Mouse (Mus musculus): ENCODE results near the gene Myf6.

Gene Myf6

DNA sequence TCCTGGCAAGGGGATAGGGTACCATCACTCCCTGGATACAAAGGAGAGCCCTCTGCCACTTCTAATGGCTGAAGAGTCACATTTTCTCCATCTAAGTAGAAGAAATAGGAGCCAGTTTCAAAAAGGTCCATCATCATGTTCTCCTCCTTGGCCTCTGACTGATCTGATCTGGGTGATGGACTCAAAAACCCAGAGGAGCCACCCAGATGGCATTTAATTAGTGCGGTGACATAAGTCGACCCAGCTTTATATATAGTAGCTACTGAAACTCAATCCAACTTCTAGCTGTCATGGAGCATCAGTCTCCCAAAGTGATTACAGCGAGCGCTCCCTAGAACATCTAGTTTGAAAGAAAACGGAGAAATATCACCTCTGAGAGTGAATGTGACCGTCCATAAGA is at the start of gene Myf6:
Gene Myf6, minus strand, starts transcription at position 170 of the 400 bp plus-strand sequence.
- no peak for DNase-seq (ENCODE audit: low read depth in 2 of 2, low spot score in 2 of 2)

DNA sequence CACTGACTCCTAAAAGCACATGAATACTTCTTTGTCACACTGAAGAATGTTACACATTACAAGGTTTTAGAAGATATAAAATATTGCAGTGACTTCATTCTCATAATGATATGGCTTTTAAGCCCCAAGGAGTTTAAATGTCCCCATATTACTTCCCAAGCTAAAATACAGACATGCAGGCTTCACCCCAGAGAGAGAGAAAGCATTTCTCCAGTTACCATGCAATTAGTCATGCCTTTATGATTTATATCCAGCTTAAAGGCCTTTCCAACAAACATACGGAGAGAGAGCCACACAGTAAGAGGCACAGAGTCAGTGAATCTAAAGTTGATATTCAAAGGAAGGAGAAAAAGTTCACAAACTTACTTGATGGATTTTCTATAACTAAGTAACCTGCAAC is 48.5 kb upstream of the Myf6 start:
- no peak for DNase-seq (ENCODE audit: low read depth in 2 of 2, low spot score in 2 of 2)

DNA sequence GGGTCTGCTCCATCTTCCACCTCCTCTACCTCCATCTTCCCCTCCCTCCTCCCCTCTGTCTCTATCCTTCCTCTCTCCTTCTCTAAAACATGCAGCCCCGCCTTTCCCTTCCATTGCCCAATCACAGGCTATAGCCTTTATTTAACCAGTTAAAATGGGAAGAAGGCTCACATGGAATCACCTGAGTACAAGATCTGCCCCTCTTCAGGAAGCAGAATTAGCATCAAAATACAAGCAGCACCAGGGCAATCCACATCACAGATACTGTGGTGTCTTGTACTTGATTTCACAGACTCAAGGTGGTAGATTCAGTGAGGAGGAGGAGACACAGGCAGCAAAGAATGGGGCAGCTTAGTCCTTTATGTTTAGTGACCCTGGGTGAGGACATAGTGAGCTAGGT is 34.2 kb upstream of the Myf6 start:
- DNase-seq (ENCODE audit: low read depth in 2 of 2, low spot score in 2 of 2), result no peak

DNA sequence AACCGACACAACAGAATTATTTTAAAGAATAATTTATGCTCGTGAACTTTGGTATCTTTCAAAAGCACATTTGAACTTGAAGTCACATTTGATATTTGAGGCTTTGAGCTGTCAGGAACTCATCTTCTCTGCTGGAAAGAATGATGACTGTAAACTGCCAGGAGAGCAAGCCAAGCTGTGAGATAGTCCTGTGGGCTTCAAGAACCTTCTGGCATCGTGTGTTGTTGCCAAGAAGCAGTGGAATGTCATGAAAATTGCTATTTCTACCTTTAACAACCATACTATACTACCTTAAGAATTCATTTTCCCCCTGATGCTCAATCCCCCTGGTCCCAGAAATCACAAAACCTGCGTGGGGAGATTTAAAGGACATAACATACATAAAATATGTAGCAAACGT is 24.7 kb upstream of the Myf6 start:
- no peak for DNase-seq (ENCODE audit: low read depth in 2 of 2, low spot score in 2 of 2)

DNA sequence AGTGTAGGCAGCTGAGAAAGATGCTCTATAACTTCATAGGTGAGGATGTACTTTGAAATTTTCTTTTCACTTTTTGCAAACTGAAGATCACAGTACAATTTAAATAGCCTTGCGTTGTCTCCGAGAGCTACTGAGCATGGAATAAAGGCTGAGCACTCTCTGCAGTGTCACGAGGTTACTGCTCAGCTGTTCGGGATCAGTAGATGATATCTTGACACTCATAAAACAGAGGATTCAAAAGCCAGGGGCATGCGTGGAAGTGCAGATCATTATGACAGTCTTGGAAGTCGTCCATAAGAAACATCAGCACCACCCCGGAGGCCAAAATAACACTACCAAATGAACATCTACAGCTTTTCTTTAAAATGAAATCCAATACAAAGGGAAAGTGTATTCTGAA is 22.1 kb upstream of the Myf6 start:
- DNase-seq (ENCODE audit: low read depth in 2 of 2, low spot score in 2 of 2), result no peak

DNA sequence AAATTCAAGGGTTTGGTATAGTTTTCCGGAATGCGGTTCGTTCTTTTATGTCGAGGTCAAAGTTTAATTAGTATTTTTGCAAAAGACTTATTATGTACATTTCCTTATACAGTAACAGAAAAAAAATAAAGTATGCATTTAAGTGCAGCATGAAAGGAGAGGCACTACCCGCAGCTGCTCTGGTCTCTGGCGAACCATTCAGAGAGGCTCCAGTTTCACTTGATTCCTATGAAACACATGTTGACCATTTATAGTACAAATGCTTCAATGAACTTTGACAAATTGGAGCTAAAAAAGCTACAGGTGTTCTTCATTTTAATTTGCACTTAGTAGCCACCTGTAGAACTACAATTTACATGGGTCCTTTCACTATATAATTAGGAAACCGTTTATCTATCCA is 20.2 kb upstream of the Myf6 start:
- DNase-seq (ENCODE audit: low read depth in 2 of 2, low spot score in 2 of 2), result no peak

DNA sequence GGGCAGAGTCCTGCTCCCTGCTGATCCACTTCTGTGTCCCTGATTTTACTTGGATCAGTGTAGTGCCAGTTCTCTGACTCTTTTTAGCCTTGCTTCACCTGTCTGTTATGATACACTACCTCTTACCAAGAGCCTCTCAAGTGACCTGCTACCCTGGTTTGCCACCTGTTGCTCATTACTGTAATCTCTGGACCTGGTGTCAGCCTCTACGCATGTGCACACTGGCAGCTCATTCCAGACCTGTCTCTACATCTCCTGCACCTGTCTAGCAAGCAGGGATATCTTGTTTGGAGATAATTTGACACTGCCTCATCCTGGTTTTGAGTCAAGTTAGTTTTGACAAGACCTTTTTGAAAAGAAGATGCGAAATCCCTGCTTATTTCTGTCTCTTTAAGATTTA is 11.9 kb upstream of the Myf6 start:
- no peak for DNase-seq (ENCODE audit: low read depth in 2 of 2, low spot score in 2 of 2)

DNA sequence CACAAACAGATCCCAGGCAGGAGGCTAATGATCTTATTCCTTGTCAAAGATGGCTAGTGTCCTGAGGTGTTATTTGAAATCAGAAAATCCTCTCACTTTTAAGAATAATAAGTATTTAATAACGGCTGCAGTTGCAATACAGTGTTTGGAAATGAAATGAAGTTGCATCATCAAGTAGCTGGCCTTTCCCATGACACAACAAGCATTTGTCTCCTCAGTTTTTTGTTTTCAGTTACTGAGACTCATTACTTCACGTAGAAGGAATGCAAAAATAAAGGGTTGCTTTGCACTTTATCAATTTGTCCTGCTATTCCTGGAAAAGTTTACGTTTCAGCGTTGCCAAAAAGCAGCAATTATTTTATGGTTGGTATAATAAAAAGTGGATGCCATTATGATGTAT is 8.9 kb upstream of the Myf6 start:
- no peak for DNase-seq (ENCODE audit: low read depth in 2 of 2, low spot score in 2 of 2)

DNA sequence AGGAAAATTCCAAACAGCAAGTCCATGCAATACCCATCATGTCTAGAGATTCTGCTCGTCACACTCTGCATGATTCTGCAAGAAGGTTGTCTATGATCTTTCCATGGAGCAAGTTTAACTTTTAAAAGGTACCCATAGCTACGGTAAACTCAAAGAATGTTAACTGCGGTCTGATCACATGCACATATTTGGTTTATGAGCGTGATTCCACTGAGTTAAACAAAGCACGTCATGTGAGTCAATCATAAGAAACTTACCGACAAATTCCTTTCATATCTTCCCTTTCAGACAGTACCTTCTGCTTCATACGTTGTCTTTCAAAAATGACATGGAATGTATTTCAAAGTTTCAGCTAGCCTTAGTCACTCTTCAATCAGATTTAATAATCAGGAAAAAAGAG is 7.7 kb upstream of the Myf6 start:
- DNase-seq (ENCODE audit: low read depth in 2 of 2, low spot score in 2 of 2), result no peak

DNA sequence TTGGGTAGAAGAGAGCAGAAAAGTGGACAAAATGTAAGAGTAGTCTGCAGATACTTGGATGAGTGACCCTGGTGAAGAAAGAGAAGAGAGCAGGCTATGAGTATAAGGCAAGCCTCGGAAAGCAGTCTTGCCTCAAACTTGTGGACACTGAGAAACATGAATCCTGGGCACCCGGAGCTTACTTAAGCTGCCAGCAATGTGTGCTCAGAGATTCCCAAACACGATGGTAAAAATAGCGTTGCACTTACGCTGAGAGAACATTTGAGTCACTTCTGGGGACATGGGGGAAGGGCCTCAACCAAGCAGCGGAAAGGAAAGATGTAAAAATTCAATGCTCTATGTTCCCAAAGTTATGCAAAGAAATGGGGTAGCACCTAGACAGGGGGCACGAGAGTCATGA is 5.1 kb upstream of the Myf6 start:
- no peak for DNase-seq (ENCODE audit: low read depth in 2 of 2, low spot score in 2 of 2)

DNA sequence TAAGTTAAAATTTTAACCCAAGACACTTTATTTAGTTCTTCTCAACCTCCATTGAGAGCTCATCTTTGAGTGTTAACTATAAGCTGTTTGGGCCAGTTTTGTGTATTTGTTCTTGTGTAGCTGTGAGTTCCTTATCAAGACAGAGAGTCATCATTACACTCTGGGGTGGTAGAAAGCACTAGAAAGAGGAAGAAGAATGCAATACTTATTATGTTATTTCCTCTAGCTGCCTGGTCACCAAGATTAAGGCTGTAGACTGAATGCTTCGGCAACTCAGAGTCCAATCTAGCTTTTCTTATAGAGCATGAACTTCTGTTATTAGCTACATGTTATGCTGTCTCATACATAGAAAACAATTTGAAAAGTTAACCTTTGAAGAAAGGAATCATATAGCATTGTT is 1.9 kb upstream of the Myf6 start:
- DNase-seq (ENCODE audit: low read depth in 2 of 2, low spot score in 2 of 2), result no peak

DNA sequence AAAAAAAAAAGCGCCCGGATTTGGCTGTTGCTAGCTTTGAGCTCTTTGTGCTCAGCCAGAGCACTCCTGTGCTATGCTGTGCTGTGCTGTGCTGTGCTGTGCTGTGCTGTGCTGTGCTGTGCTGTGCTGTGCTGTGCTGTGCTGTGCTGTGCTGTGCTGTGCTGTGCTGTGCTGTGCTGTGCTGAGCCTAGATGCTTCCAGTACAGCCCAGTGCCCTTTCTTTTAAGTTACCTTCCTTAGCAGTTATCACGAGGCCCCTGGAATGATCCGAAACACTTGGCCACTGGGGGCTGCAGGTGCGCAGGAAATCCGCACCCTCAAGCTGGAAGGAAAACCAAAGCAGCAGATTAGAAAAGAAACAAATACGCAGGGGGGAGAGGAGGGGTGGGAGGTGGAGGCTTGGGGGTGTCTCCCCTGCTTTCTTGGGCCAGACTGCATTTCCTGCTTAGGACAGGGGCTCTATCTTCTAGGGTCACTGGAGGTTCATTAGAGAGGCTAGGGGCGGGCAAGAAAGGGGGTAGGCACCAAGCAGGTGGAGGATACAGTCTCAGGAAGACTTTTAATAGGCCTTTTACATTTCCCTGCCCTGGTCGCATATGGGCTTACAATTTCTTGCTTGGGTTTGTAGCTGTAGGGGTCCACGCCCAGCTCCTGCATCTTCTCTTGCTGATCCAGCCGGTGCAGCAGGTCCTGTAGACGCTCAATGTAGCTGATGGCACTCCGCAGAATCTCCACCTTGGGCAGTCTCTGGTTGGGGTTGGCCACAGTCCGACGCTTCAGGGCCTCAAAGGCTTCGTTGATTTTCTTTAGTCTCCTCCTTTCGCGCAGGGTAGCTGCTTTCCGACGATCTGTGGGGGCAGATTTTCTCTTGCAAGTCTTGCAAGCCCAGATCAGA is 710 bp downstream of the Myf6 start:
- no peak for DNase-seq (ENCODE audit: low read depth in 2 of 2, low spot score in 2 of 2)

DNA sequence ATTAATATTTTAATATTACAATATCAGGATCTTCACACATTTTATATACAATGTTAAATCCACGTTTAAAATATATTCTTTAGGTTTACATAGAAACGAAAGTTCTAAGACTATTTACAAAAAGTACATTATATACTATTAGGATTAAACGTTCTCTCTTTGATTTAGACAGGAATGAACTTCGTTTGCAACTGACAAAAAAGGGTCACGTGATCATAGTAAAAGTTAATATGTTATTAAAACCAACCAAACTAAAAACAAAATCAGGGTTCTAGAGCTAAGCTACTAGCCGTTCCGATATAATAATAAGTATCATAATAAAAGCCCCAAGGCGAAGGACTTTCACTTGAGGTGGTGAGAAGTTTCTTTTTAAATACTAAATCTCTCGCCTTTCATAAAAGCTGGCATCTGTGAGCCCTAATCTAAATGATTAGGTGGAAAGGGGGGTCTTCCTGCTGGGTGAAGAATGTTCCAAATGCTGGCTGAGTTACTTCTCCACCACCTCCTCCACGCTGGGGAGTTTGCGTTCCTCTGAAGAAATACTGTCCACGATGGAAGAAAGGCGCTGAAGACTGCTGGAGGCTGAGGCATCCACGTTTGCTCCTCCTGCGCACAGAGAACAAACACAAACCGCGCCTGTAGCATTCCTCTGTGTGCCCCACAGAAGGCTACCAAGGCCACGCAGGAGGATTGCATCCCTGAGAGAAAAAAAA is 1.5 kb downstream of the Myf6 start:
- no peak for DNase-seq (ENCODE audit: low read depth in 2 of 2, low spot score in 2 of 2)

DNA sequence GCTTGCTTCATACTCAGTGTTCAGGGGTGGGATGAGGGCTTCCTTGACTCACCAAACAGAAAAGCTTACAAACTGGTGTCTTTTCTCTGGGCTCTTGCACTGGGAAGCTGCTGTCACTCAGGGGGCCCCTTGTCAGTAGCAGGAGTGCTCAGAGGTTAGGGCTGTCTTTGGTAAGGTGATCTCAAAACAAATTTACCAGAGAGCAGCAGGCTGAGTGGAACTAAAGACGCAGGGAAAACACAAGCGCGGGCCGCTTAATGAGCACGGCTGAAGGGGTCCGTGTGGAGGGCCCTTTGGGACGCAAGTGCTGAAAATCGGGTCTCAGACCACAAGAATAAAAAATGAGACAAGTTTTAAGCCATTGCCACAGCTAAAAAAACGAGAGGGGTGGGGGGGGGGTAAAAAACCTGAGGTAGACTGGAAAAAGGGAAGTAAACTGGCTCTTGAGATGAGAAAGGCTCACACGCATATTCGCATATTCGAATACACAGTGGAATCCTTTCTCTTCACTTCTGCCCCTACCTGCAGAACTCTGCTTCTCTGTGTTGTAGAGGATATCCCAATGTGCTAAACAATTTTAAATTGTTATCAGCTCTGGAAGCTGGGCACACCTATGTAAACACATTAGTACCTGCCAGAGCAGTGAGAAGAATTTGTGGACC is 5.8 kb downstream of the Myf6 start:
- no peak for DNase-seq (ENCODE audit: low read depth in 2 of 2, low spot score in 2 of 2)

DNA sequence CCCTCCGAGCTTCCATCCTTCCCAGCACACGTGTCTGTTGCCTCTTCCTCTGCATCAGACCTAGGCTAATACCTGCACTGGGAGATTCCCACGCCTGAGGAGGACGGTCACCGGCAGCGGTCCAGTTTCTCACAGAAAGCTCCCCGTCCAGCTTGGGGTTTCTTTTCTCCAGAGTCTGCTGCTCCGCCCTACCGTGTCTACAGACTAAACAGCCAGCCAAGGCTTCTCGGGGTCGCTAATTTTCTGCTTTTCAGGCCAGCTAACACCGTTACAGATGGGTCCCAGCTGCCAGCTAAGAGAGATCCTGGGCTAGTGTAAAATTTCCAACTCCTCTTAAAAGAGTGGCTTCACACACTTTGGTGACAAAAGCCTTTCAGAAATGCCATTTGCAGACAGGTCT is 7.8 kb downstream of the Myf6 start:
- DNase-seq (ENCODE audit: low read depth in 2 of 2, low spot score in 2 of 2), result no peak

DNA sequence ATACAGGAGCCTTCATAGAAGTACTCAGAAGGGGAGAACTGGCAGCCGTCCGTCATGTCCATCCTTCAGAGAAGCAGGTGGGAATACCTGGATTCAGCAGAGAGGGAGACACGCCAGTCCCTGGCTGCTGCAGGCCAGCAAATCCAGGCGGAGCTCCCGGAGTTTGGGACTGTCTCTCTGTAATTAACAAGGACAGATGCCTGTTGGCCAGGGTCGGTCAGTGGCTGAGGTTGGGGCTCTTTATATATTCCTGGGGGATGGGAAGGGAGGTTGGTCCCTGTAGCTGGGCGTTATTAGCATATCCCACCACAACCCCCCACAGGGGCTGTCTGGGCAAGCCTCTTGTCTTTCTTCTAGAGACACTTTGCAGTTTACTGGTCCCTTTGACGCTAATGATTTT is 8.7 kb downstream of the Myf6 start, which contains the start of gene Myf5:
Gene Myf5, minus strand, starts transcription at position 265 of the 400 bp plus-strand sequence.
- no peak for DNase-seq (ENCODE audit: low read depth in 2 of 2, low spot score in 2 of 2)

DNA sequence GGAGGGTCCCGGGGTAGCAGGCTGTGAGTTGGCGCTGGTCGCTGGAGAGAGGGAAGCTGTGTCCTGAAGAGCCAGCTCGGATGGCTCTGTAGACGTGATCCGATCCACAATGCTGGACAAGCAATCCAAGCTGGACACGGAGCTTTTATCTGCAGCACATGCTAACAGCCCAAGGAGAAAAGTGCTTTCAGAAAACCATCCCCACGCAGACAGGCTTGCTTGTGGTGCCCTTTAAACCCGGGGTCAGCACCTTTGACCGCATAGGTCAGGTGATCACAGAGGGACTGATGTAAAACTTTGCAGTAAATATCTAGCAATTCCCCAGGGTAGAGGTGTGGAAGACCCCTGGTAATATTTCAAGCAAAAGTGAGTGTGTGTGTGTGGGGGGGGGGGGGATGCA is 10.5 kb downstream of the Myf6 start:
- no peak for DNase-seq (ENCODE audit: low read depth in 2 of 2, low spot score in 2 of 2)

DNA sequence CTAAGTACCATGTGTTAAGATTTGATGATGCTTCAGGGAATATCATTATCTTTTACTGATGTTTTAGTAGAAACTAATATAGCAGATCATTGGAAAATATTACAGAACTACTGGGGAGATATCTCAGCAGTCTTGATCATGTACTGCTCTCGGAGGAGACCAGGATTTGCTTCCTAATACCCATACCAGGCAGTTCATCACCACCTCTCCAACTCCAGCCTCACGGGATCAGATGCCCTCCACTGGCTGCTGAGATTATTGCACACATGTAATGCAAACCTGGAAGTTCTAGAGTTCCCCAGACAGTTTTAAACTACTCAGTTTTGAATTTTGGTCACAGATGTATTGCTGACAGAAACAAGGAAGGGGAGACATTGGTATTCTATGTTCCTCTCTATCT is 21.0 kb downstream of the Myf6 start:
- DNase-seq (ENCODE audit: low read depth in 2 of 2, low spot score in 2 of 2), result no peak

DNA sequence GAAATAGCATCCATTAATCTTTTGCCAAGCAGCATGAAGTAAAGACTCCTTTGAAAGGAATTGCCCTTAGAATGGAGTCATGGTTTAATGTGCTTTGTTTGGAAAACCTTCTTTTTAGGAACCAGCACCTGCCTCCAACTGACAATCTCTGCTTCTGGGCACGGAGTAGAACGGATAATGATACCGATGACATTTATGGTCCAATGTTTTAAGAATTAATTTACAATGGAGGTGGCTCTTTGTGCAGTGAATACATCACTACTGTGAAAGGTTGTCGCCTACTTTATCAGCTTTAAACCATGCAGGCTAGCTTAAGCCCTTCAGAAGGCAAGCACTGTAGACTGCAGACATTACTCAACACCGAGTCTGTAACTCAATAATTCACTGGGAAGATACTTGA is 22.8 kb downstream of the Myf6 start:
- no peak for DNase-seq (ENCODE audit: low read depth in 2 of 2, low spot score in 2 of 2)

DNA sequence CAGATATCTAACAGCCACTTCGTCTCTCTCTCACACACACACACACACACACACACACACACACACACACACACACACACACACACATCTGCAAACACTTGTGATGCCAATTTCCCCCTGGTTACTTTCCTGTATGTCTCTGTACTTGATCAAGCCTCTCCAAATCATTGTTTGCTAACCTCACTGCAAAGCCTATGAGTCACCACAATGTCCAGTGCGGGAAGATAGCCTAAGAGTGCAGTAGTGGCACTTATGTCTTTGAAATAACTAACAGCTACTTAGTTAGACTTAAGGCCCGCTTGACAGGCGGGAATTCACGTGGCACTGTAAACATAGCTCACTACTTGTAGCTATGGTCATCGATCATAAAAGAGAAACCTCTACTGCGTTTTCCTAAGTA is 26.7 kb downstream of the Myf6 start:
- DNase-seq (ENCODE audit: low read depth in 2 of 2, low spot score in 2 of 2), result no peak

DNA sequence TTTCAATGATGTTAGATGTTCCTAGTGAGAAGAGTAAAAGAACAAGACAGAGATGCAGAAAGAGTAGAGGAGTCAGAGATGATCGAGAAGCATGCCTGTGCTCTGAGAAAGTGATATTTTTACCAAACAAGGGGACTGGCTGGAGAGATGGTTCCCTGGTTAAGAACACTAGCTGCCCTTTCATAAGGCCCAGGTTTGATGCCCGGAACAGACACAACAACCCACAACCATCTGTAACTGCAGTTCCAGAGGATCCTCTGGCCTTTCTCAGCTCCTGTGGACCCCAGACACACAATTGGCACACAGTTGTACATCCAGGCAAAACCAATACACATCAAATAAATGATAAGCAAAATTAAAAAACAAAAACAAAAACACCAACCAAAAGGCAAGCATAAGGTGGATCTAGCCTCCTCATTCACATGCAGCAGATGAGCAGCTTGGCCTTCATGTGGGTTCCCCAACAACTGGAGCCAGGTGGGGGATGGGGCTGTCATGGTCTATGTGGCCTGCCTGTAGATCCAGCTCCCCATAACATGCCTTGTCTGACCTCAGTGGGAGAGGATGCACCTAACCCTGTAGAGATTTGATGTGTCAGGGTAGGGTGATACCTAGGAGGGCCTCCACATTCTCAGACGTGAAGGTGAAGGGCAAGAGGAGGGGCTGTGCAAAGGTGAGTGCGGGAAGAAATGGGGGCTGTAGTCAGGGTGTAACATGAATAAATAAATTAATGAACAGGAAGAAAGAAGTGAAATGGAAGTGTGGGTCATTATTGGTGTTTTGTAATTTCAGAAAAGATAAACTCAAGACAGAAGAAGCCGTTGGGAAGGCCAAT is 44.8 kb downstream of the Myf6 start:
- no peak for DNase-seq (ENCODE audit: low read depth in 2 of 2, low spot score in 2 of 2)
